Mouse (Mus musculus) retina, postnatal 7 days (tissue): Measurements from ENCODE around the gene Epha5.

Source experiments
- DNase-seq: peaks from one replicate; pipeline ENCODE4 v3.0.0-alpha.2; 2012; ENCODE audit warnings: low read depth, low spot score

The Epha5 gene

GRCm38 (mm10) chr5:84417062-84417879 is at the start of gene Epha5:
Gene Epha5, minus strand, starts transcription at chr5:84417382.
- DNase-seq: peak; percentile 77

- no peak for DNase-seq
These were observed 39.0 kb upstream of the Epha5 start for GRCm38 (mm10) chr5:84456216-84456615.

- no peak for DNase-seq
These were observed 37.5 kb upstream of the Epha5 start for GRCm38 (mm10) chr5:84454641-84455040.

- no peak for DNase-seq
These were observed 36.7 kb upstream of the Epha5 start for GRCm38 (mm10) chr5:84453839-84454238.

- DNase-seq: no peak
These were observed 23.1 kb upstream of the Epha5 start for GRCm38 (mm10) chr5:84440232-84440631.

GRCm38 (mm10) chr5:84415961-84416821 is 991 bp downstream of the Epha5 start:
- no peak for DNase-seq

- no peak for DNase-seq
These were observed 2.2 kb downstream of the Epha5 start for GRCm38 (mm10) chr5:84414931-84415431.

GRCm38 (mm10) chr5:84413026-84413425 is 4.2 kb downstream of the Epha5 start:
- no peak for DNase-seq

GRCm38 (mm10) chr5:84408370-84408769 is 8.8 kb downstream of the Epha5 start:
- no peak for DNase-seq

- DNase-seq: no peak
These were observed 20.1 kb downstream of the Epha5 start for GRCm38 (mm10) chr5:84397085-84397484.

GRCm38 (mm10) chr5:84365334-84365733 is 51.8 kb downstream of the Epha5 start:
- DNase-seq: no peak

- DNase-seq: no peak
These were observed 57.8 kb downstream of the Epha5 start for GRCm38 (mm10) chr5:84359430-84359829.

GRCm38 (mm10) chr5:84353069-84353468 is 64.1 kb downstream of the Epha5 start:
- DNase-seq: no peak

- DNase-seq: no peak
These were observed 70.3 kb downstream of the Epha5 start for GRCm38 (mm10) chr5:84346728-84347499.

- DNase-seq: no peak
These were observed 81.2 kb downstream of the Epha5 start for GRCm38 (mm10) chr5:84335834-84336465.

- no peak for DNase-seq
These were observed 82.7 kb downstream of the Epha5 start for GRCm38 (mm10) chr5:84334481-84334880.

GRCm38 (mm10) chr5:84331631-84332030 is 85.6 kb downstream of the Epha5 start:
- DNase-seq: no peak

GRCm38 (mm10) chr5:84320553-84320952 is 96.6 kb downstream of the Epha5 start:
- DNase-seq: no peak

- peak; percentile 9 for DNase-seq
These were observed 97.0 kb downstream of the Epha5 start for GRCm38 (mm10) chr5:84320138-84320537.

GRCm38 (mm10) chr5:84318814-84319340 is 98.3 kb downstream of the Epha5 start:
- DNase-seq: no peak

GRCm38 (mm10) chr5:84317839-84318238 is 99.3 kb downstream of the Epha5 start:
- no peak for DNase-seq
